Mouse (Mus musculus): ENCODE measurements around the gene Gm21974.

The Gm21974 gene

DNA sequence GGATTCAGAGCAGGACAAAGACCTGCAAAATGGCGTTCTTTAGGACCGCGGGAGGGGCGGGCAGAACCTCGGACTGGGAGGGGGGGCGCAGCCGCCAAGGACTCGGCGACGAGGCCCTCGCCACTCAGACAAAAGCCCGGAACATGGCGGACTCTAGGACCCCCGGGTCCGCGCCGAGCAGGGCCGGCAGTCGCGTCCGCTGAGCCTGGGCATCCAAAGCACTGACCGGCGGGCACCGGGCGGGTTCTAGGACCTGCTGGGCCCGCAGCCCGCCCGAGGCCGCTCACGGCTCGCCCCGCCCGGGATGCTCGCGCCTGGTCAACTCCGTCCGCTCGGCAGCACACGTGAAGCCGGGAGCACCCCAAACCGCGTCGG lies 19.6 kb downstream of the Gm21974 start:
- peak; percentile 95 for DNase-seq

DNA sequence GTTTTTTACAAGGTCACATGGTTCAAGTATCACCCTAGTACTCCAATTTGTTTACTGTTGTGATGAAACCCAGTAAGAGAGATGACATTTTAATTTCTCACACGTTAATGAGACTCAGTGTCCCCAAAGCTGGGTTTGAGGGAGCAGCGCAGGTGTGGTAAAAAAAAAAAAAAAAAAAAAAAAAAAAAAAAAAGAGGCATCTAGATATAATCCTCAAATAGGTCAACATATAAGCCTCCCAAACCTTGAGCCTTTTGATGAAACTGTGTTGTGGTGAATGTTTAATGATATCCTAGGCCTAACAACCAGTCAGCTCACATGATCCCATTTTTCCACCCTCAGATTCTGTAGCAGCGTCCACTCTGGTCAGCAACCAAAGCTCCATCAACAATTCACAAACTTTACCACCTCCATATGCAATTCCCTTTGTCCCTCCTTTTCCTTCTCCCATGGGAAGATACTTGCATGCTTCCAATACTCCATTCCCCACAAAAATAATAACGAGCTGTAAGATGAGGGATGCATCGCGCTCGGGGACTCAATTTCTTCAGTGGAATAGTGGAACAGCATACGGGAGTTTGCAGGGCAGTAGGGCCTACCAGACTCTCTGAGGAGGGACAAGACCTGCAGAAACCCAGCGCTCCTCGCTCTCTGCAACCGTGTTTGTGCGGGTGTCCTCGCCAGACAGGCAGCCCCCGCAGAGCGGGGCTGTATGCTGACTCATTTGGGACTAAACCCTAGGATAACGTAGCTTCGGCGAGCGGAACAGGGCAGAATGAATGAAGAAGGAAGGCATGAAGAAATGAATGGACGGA lies 20.2 kb downstream of the Gm21974 start:
- no peak for DNase-seq

DNA sequence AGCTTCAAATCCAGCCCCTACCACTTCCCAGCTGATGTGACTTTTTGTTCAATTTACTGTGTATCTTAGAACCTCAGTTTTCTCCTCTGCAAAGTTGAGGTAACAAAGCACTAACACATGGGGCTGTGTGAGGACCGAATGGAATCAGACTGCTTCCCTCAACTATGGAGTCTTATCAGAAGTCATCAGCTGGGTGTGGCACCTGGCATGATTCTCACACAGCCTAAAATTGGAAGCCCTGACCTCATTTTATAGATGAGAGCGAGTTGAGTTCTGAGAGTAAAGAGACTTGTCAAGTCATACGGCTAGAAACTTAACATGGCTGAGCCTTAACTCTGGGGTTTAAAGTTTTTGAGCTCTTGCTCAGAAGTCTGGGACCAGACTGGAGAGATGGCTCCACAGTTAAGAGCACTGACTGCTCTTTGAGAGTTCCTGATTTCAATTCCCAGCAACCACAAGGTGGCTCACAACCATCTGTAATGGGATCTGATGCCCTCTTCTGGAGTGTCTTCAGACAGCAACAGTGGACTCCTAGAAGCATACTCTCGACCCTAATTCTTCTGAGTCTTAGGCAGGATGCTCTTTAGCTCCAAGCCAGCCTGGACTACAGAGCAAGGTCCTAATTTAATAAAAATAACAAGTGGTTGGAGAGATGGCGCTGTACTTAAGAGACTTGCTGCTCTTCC lies 25.0 kb downstream of the Gm21974 start:
- no peak for DNase-seq

GRCm38 (mm10) chr7:127869149-127869810 lies 26.0 kb downstream of the Gm21974 start:
- no peak for DNase-seq

DNA sequence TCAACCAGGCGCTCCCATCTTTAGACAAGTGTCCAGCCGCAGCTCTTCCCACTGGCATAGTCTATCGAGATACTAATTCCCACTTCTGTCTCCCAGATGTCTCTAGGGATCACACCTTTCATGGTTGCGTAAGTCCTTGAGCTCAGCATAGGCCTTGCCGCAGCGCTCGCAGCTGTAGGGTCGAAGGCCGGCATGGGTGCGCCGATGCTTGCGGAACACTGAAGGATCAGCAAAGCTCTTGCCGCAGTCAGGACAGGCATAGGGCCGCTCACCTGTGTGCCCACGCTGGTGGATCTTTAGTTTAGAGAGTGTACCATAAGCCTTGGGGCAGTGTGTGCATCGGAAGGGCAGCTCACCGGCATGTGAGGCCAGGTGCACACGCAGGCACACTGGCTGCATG lies 27.6 kb downstream of the Gm21974 start:
- DNase-seq, result no peak

DNA sequence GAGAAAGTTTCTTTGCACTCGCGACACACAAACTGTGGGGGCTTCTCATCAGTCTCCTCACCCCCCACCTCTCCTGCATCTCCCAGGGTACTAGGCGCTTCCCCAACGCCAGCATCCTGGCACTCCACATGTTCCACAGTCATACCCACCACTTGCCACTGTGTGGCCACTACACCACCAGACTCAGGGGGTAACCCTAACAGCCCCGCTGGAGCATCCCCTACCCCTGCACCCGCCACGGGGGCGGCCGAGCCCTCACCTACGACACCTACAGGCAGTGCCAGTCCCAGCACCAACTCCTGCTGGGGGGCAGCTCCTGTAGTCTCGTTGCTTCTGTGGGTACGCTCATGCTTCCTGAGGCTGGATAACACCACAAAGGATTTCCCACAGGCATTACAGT lies 28.8 kb downstream of the Gm21974 start:
- DNase-seq, result no peak

- no peak for DNase-seq
Measured at GRCm38 (mm10) chr7:127858258-127858657, 37.0 kb downstream of the Gm21974 start.

DNA sequence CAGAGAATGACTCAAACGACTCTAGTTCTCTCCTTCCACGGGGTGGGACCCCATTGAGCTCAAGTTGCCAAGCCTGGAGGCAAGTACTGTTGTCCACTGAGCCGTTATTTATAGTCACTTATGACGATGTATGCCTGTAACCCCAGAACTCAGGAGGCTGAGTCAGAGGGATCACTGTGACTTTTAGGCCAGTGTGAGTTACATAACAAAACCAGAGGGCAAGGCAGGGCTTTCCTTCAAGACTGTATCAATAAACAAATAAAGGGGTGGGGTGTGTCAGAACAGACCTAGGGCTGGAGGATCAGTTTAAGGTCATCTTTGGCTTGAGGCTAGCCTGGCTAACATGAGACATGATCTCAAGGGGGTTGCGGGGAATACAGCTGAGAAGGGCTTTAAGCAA lies 44.3 kb downstream of the Gm21974 start:
- DNase-seq, result no peak

DNA sequence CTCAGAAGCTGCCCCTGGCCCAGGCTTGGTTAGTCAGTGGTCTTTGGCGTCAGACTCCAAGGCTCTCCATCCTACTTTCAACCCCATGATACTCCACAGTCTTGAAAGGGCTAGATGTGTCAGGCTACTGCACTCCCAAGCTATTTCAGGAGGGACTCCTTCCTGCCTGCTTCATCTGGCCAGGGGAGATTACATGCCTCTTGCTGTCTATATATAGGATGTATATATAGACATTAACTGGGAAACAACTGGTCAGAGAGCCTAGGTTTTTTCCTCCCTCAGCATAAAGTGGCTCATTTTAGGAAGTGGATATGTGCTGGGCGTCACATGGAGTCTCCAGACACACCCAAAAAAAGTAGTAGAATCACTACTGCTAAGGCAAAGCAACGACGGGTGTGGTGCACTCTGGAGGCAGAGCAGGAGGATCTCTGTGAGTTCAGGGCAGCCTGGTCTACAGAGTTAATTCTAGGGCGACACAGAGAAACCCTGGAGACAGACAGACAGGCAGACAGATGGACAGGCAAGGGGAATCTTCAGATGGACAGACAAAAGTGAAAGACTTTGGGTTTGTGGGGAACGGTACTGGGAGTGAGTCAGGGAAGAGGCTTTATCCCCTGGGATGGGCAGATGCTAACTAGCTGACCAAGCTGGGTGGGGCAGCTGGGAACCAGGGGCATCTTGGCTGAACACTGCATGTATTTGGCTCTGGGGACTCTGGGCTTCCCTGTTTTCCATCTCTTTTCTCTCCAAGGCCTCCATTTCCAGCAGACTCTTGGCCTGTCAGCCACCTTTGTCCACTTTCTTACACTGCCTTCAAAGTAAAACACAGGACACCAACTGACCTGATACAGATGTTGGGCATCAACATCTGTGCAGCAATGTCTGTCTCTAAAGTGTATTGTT lies 45.0 kb downstream of the Gm21974 start:
- DNase-seq, result no peak

GRCm38 (mm10) chr7:127842001-127842718 lies 53.1 kb downstream of the Gm21974 start:
- peak; percentile 89 for DNase-seq

GRCm38 (mm10) chr7:127841340-127842000 lies 53.8 kb downstream of the Gm21974 start:
- DNase-seq, result peak; percentile 94

DNA sequence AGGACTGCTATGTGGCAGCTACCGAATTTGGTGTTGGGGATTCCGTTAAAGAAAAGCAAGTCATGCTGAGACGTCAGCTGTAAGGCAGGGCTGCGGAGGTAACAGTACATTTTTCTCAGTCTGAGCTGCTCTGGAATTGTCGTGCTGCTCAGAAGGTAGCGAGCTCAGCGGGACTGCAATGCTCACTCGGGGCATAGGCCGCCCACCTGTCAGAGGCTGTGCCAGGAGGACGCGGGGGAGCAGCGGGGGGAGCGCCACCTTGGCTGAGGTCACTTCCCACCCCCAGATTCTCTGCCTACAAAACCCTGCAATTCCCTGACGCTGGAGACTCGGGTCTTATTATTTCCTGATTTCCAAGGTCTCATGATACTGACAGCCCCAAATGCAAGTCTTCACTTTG lies 54.4 kb downstream of the Gm21974 start:
- DNase-seq, result peak; percentile 88

- peak; percentile 52 for DNase-seq
Measured at GRCm38 (mm10) chr7:127840031-127840430, 55.2 kb downstream of the Gm21974 start.

- DNase-seq, result peak; percentile 43
Measured at GRCm38 (mm10) chr7:127837878-127838277, 57.4 kb downstream of the Gm21974 start.

DNA sequence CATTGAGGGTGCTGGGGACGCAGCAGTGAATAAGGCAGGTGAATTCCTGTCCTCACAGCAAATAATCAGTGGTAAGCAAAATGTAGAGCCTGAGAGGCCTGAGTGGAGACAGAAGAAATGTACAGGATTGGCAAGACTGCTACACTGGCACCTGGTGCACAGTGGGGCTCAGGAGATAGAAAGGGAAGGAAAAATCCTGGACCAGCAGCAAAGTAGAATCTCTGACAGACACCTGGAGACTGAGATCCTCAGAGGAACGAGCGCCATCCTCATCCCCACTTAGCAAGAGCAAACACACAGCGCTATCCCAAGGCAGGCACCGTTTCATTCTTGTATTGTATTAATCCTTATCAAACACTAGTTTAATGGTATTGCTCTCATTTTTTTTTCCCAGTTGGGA lies 57.8 kb downstream of the Gm21974 start:
- DNase-seq, result peak; percentile 67

Measured in cerebellum, adult 9-10 months (tissue).